15 mouse cellular contexts compared by ENCODE assay signal in the genomic region with DNA sequence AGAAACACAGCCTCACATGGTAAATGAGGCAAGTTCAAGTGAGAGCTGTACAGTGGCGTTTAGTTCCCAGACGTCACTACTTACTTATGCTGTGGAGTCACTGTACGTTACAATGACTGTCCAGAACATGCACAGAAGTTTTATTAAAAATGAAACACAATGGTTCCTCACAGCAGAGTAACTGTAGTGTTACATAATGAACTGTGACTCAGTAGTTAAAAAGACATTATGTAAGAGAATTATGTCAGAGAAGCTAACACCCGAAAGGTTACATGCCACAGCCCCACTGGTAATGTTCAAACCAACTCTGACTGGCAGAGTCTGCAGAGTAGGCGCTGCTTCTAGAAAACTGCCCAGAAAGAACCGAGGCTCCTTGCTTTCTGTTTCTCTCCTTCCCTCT.
"Had no signal": no experiment of that assay in that cellular context is flagged by ENCODE, and none has a peak within 500 bp of the region (broad histone marks: within the 10 kb centered on the region; RNA-seq: fewer than 3 reads in every experiment).

No protein-coding gene starts in this region.

- DNase-seq: kidney, adult 8-10 months; liver; lung, adult 2 months; lung, postnatal 14 days; midbrain, embryonic 14.5 days; thymus, adult 2 months; thymus, postnatal 14 days had no signal

- H3K4me3 ChIP-seq: limb, embryonic 10.5 days; limb, embryonic 13.5 days; liver, embryonic 12.5 days; liver, embryonic 15.5 days had no signal

- ATAC-seq: intestine, postnatal 0 days; liver, embryonic 12.5 days had no signal

- H3K27ac ChIP-seq: kidney, postnatal 0 days; limb, embryonic 10.5 days; limb, embryonic 13.5 days; liver, embryonic 12.5 days; liver, embryonic 15.5 days; macrophage; stomach, postnatal 0 days had no signal
